Mouse (Mus musculus) bone marrow macrophage, adult 2 months (primary cell): Measurements from ENCODE around the gene Eipr1.

ENCODE experiments used
- CTCF ChIP-seq: IDR thresholded peaks from 2 replicates; pipeline ENCODE4 v1.5.1; 2012; ENCODE audit warnings: low read depth, mild to moderate bottlenecking, low read length, moderate library complexity
- POLR2A ChIP-seq: IDR thresholded peaks from 2 replicates; pipeline ENCODE4 v1.6.1; 2012; ENCODE audit warnings: mild to moderate bottlenecking, low read depth, low read length, borderline replicate concordance

- no peak for TF ChIP-seq CTCF
- TF ChIP-seq POLR2A, result no peak
Observed at GRCm38 (mm10) chr12:28872271-28872670, 120.7 kb downstream of the Eipr1 start.
